Mouse (Mus musculus) hindbrain, embryonic 16.5 days (tissue): ENCODE measurements around the gene Insc. TPM values are rescaled to one million over a fixed set of nuclear protein-coding genes. Genes with fewer than 3 reads are reported as not detected.

Experiments used
- ATAC-seq: fragments of 200-750 bp; cut with Nextera tagmentation; 2 replicates; pipeline ENCODE4 v1.8.0; 2017; ENCODE audit warnings: moderate TSS enrichment, moderate library complexity
- H3K27ac ChIP-seq: fragments of 300-500 bp; sonication (generic); 2 replicates; pipeline ENCODE4 v1.5.1; 2014; ENCODE audit warnings: low read depth, mild to moderate bottlenecking, control low read depth, low read length, moderate library complexity
- H3K27me3 ChIP-seq: fragments of 300-500 bp; sonication (generic); replicated peaks from 2 replicates; pipeline ENCODE4 v1.6.1; 2014; ENCODE audit warnings: low read length; ENCODE audit not compliant: control insufficient read depth, insufficient read depth
- H3K36me3 ChIP-seq: fragments of 300-500 bp; sonication (generic); 2 replicates; pipeline ENCODE4 v1.6.1; 2014; ENCODE audit warnings: mild to moderate bottlenecking, low read length, moderate library complexity, mixed read lengths; ENCODE audit not compliant: control insufficient read depth, insufficient read depth
- H3K4me1 ChIP-seq: fragments of 300-500 bp; sonication (generic); 2 replicates; pipeline ENCODE4 v1.6.1; 2014; ENCODE audit warnings: low read depth, low read length; ENCODE audit not compliant: control insufficient read depth, insufficient read depth
- H3K4me2 ChIP-seq: fragments of 300-500 bp; sonication (generic); 2 replicates; pipeline ENCODE4 v1.6.1; 2014; ENCODE audit warnings: mild to moderate bottlenecking, low read length, control low read depth, moderate library complexity
- H3K4me3 ChIP-seq: fragments of 300-500 bp; sonication (generic); 2 replicates; pipeline ENCODE4 v1.5.1; 2014; ENCODE audit warnings: mild to moderate bottlenecking, low read length, control low read depth, moderate library complexity
- H3K9ac ChIP-seq: fragments of 300-500 bp; sonication (generic); 2 replicates; pipeline ENCODE4 v1.6.1; 2014; ENCODE audit warnings: low read depth, mild to moderate bottlenecking, control low read depth, low read length, moderate library complexity
- H3K9me3 ChIP-seq: fragments of 300-500 bp; sonication (generic); 2 replicates; pipeline ENCODE4 v1.6.1; 2014; ENCODE audit warnings: mild to moderate bottlenecking, low read length, moderate library complexity; ENCODE audit not compliant: control insufficient read depth
- WGBS: fragments of 180-500 bp; shearing (Covaris S2); extraction: QIAGEN DNeasy Blood & Tissue Kit; methylation state at CpG from one replicate; pipeline ENCODE4 v1.1.7; 2014; 5-methylcytosine and 5-hydroxymethylcytosine counted together
- polyA plus RNA-seq: library from polyadenylated mRNA; unstranded; fragments of >200 nt; fragmentation: Nextera tagmentation; extraction: Ambion mirVana; gene quantifications from 2 replicates; pipeline ENCODE4 v1.2.1, GENCODE M21; 2015

Gene Insc
- polyA plus RNA-seq, 1 experiment from 2014 or later: 4.1 TPM

- Histone ChIP-seq H3K4me3 (no peak overlapping the region), H3K4me2 (no peak overlapping the region), H3K27me3 (no peaks in the 10 kb centered on the region), H3K9ac (no peak overlapping the region), H3K9me3 (no peaks in the 10 kb centered on the region), H3K27ac (no peak overlapping the region), H3K4me1 (no peaks in the 10 kb centered on the region; the same call in 1 of the 2 replicates), H3K36me3 (no peaks in the 10 kb centered on the region)
- WGBS: 38% methylated on average over 2 of the region's 2 CpGs
- no peak for ATAC-seq
Measured at GRCm38 (mm10) chr7:114753471-114753870, 10.0 kb downstream of the Insc start.

- 20% methylated on average over 1 of the region's 1 CpGs for WGBS
- no peak overlapping the region for H3K4me2 ChIP-seq
- H3K9me3 ChIP-seq: no peaks in the 10 kb centered on the region
- H3K4me3 ChIP-seq: no peak overlapping the region
- H3K9ac ChIP-seq: no peak overlapping the region
- H3K27me3 ChIP-seq: no peaks in the 10 kb centered on the region
- no peaks in the 10 kb centered on the region; the same call in 1 of the 2 replicates for H3K4me1 ChIP-seq
- no peak for ATAC-seq
- no peaks in the 10 kb centered on the region for H3K36me3 ChIP-seq
- H3K27ac ChIP-seq: no peak overlapping the region
Measured at GRCm38 (mm10) chr7:114754196-114754595, 10.7 kb downstream of the Insc start.

GRCm38 (mm10) chr7:114754626-114755025 is 11.1 kb downstream of the Insc start:
- H3K4me2 ChIP-seq: no peak overlapping the region
- H3K4me1 ChIP-seq: no peaks in the 10 kb centered on the region; the same call in 1 of the 2 replicates

DNA sequence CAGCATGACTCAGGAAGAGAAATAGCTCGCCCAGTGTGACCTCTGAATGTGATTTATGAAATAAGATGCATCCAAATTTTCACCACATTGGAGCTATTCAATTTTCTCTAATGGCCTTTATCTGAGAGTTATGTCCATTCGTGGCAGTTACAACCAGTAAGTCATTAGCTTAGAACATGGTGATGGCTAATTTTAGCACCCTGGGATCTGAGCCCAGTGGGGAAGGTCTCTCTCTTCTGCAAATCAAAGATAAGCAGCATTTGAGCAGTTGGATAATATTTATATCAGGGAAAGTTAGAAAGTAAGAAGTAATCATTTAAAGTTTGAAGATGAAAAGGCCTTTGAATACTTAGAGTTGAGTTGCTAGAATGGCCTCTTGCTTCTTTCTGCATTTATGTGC is 19.2 kb downstream of the Insc start:
- Histone ChIP-seq H3K4me2 (no peak overlapping the region), H3K9me3 (no peaks in the 10 kb centered on the region), H3K27ac (no peak overlapping the region), H3K36me3 (no peaks in the 10 kb centered on the region), H3K9ac (no peak overlapping the region), H3K4me3 (no peak overlapping the region), H3K4me1 (no peaks in the 10 kb centered on the region), H3K27me3 (no peaks in the 10 kb centered on the region)
- ATAC-seq: no peak
- 72% methylated on average over 2 of the region's 2 CpGs for WGBS

More at GRCm38 (mm10) chr7:114754626-114755025, 11.1 kb downstream of the Insc start:
- no peak overlapping the region for H3K27ac ChIP-seq
- 87% methylated on average over 8 of the region's 8 CpGs for WGBS
- no peaks in the 10 kb centered on the region for H3K9me3 ChIP-seq
- H3K9ac ChIP-seq: no peak overlapping the region
- H3K4me3 ChIP-seq: no peak overlapping the region
- no peaks in the 10 kb centered on the region for H3K36me3 ChIP-seq
- no peak for ATAC-seq
- H3K27me3 ChIP-seq: no peaks in the 10 kb centered on the region

DNA sequence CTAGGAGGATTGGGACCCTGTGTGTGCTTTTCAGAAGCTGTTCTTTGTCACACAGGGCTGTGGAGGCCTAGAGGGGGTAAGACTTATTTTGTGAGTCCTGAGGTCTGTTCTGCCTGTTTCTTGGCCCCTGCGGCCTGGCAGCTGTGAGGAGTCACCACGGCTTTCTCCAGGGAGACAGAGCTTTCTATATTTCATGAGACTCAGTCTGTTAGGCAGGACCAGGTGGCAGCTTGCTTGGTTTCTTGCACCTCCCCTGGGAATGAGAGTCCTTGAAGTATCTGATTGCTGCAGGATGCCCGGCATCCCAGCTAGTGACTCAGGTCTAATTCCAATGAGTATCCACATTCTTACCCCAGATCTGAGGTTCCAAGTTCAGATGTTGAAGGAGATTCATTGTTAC is 21.8 kb downstream of the Insc start:
- no peaks in the 10 kb centered on the region for H3K4me1 ChIP-seq
- WGBS: 69% methylated on average over 3 of the region's 3 CpGs
- H3K9ac ChIP-seq: no peak overlapping the region
- no peak for ATAC-seq
- no peaks in the 10 kb centered on the region for H3K27me3 ChIP-seq
- H3K9me3 ChIP-seq: no peaks in the 10 kb centered on the region
- H3K4me2 ChIP-seq: no peak overlapping the region
- no peak overlapping the region for H3K4me3 ChIP-seq
- no peak overlapping the region for H3K27ac ChIP-seq
- no peaks in the 10 kb centered on the region for H3K36me3 ChIP-seq

DNA sequence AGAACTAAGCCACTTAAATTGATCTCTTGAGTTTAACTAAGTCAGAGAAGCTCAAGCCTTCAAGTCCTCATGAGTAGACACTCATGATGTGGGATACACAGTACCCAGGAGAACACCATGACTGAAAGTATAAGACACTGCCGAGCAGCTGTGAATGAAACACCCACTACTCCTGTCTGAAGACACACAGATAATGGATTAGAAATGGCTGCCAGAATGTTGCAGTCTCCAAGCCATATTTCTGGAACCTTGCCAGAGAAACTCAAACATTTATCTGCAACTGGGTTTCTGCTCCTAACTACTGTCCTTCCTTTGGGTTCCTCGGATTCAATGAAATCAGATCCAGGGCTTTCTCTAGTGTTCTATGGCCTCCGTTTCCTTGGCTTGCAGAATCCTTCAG is 23.0 kb downstream of the Insc start:
- H3K4me2 ChIP-seq: no peak overlapping the region
- WGBS: 80% methylated on average over 3 of the region's 3 CpGs
- no peaks in the 10 kb centered on the region for H3K36me3 ChIP-seq
- no peaks in the 10 kb centered on the region for H3K4me1 ChIP-seq
- H3K4me3 ChIP-seq: no peak overlapping the region
- no peaks in the 10 kb centered on the region for H3K9me3 ChIP-seq
- ATAC-seq: no peak
- H3K27ac ChIP-seq: no peak overlapping the region
- no peak overlapping the region for H3K9ac ChIP-seq
- no peaks in the 10 kb centered on the region for H3K27me3 ChIP-seq

GRCm38 (mm10) chr7:114768516-114768915 is 25.0 kb downstream of the Insc start:
- no peak overlapping the region for H3K27ac ChIP-seq
- ATAC-seq: no peak
- H3K9me3 ChIP-seq: no peaks in the 10 kb centered on the region
- no peaks in the 10 kb centered on the region for H3K36me3 ChIP-seq
- no peaks in the 10 kb centered on the region for H3K4me1 ChIP-seq
- H3K9ac ChIP-seq: no peak overlapping the region
- no peak overlapping the region for H3K4me3 ChIP-seq
- WGBS: 91% methylated on average over 5 of the region's 5 CpGs
- no peaks in the 10 kb centered on the region for H3K27me3 ChIP-seq
- no peak overlapping the region for H3K4me2 ChIP-seq

- Histone ChIP-seq H3K36me3 (no peaks in the 10 kb centered on the region), H3K27me3 (no peaks in the 10 kb centered on the region), H3K27ac (no peak overlapping the region), H3K4me2 (no peak overlapping the region), H3K9me3 (no peaks in the 10 kb centered on the region), H3K4me1 (no peaks in the 10 kb centered on the region), H3K4me3 (no peak overlapping the region), H3K9ac (no peak overlapping the region)
- 94% methylated on average over 4 of the region's 4 CpGs for WGBS
- no peak for ATAC-seq
Measured at GRCm38 (mm10) chr7:114769041-114769440, 25.5 kb downstream of the Insc start.

DNA sequence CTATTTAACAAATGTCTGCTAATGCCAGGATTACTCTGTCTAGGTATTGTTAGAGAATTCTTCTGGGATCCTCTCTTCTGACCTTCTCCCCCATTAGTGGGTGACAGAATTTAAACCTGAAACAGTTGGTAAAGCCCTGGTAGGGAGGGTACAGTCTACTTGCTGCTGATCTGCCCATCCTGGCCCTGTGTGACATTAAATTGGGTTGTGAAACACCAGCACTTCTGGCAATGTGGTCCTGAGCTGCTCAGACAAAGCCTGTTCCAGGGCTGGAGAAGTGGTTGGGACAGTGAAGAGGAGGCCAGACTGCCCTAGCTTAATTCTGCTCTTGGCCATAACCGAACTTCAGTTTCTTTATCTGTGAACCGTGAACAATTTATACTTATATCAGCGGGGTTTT is 27.1 kb downstream of the Insc start:
- no peak overlapping the region for H3K4me3 ChIP-seq
- no peaks in the 10 kb centered on the region for H3K4me1 ChIP-seq
- no peak overlapping the region for H3K27ac ChIP-seq
- H3K36me3 ChIP-seq: no peaks in the 10 kb centered on the region
- no peak overlapping the region for H3K4me2 ChIP-seq
- H3K9me3 ChIP-seq: no peaks in the 10 kb centered on the region
- 100% methylated on average over 3 of the region's 3 CpGs for WGBS
- H3K9ac ChIP-seq: no peak overlapping the region
- no peak for ATAC-seq
- no peaks in the 10 kb centered on the region for H3K27me3 ChIP-seq

DNA sequence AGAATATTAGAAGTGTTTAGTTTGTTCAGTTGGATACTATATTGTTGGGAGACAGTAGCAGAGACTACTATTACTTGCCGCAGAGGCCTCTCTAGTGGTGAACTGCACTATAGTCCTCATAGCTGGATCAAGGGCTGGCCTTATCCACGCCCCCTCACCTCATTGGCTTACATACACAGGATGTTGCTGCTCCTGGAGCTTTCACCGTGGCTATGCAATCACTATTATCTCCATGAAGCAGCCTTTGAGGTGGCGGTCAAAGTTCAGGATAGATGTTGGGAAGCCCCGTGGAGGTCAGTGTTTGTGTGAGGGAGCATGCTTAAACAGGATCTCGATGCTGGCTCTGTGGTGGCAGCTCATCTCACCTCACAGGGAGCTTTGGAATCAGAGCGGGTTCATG is 28.3 kb downstream of the Insc start:
- no peak for ATAC-seq
- Histone ChIP-seq H3K27me3 (no peaks in the 10 kb centered on the region), H3K27ac (no peak overlapping the region), H3K4me1 (no peaks in the 10 kb centered on the region), H3K9me3 (no peaks in the 10 kb centered on the region), H3K36me3 (no peaks in the 10 kb centered on the region), H3K9ac (no peak overlapping the region), H3K4me3 (no peak overlapping the region), H3K4me2 (no peak overlapping the region)
- 76% methylated on average over 7 of the region's 7 CpGs for WGBS
